Mouse (Mus musculus): Measurements from ENCODE around the gene Stag1. TPM values are rescaled to one million over a fixed set of nuclear protein-coding genes. Genes with fewer than 3 reads are reported as not detected.

The Stag1 gene
- 60.1 and 61.2 TPM in 2 replicates for polyA plus RNA-seq (2016; fragmentation: Nextera tagmentation; extraction: Ambion mirVana)

DNA sequence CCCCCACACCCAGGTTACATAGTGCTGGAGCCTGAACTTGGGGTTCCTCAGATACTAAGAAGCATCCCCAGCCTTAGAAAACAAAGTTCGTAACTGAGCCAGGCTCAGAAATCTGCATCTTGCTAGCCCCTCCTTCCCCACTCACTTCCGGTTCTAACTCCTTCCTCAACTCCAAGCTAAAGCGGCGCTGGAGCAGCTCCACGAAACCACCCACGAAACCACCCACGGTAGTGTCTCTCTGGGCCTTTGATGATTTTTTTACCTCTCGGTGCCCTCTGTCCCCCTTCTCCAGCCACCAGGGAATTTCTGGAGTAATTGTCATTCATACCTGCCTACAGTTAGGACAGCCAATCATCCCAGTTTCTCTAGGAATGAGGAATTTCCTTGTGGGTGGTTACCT lies at the start of gene Stag1:
Stag1 (plus strand) TSS at position 253 of the 400 bp plus-strand sequence.
- H3K4me3 ChIP-seq: no peak within 1 kb of the TSS
- WGBS: 88% methylated on average over 8 of the region's 8 CpGs
- no peaks in the 10 kb centered on the region for H3K36me3 ChIP-seq (replicated peaks)
- no peak within 1 kb of the TSS for H3K27ac ChIP-seq (replicated peaks)
- no peak for DNase-seq (ENCODE audit: low spot score)
- H3K9me3 ChIP-seq: no peaks in the 10 kb centered on the region
- H3K27me3 ChIP-seq (replicated peaks; ENCODE audit: low read depth, poor library complexity, severe bottlenecking): no peaks in the 10 kb centered on the region
- peaks cover 3% of the 10 kb centered on the region; the same call in 1 of the 2 replicates for H3K4me1 ChIP-seq

DNA sequence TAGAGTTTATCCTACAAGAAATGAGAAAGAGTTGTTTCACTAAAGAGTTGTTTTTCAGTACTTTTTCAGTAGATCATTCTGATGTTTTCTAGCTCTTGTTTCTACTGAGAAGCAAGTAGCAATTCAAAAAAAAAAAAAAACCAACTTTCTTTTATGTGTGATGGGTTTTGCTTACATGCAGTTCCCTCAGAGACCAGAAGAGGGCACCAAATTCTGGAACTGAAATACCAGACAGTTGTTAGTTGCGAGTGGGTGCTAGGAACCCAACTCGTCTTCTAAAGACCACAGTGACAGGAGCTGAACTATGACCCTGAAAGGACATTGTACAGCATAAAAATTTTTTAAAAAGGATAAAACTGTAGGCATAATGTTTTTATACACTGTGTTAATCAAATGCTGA lies 49.3 kb upstream of the Stag1 start:
- no peak overlapping the region for H3K4me3 ChIP-seq
- no peak for DNase-seq (ENCODE audit: low spot score)
- H3K36me3 ChIP-seq (replicated peaks): peaks cover 22% of the 10 kb centered on the region
- H3K27ac ChIP-seq (replicated peaks): no peak overlapping the region
- no peaks in the 10 kb centered on the region for H3K27me3 ChIP-seq (replicated peaks; ENCODE audit: low read depth, poor library complexity, severe bottlenecking)
- 84% methylated on average over 2 of the region's 2 CpGs for WGBS
- peaks cover 19% of the 10 kb centered on the region for H3K4me1 ChIP-seq
- peaks cover 8% of the 10 kb centered on the region for H3K9me3 ChIP-seq

DNA sequence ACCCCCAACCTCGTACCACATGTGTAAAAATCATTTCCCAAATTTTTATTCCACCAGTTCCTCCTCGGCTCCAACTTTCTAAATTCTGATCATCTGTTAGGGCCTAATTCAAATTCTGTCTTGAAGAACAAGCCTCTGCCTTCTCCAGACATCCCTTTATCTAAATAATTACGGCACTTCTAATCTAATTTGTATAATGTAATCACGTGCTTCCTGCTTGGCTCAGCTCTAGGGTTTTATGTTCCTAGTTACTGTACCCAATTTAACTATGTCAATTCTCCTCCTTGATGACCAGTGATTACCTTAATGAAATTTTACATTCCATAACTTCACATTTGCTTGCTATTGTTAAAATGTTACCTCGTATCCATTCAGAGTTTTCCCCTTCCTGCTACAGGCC lies 41.9 kb upstream of the Stag1 start:
- DNase-seq (ENCODE audit: low spot score): no peak
- Histone ChIP-seq H3K27me3 (replicated peaks; ENCODE audit: low read depth, poor library complexity, severe bottlenecking) (no peaks in the 10 kb centered on the region), H3K9me3 (no peaks in the 10 kb centered on the region), H3K36me3 (replicated peaks) (peaks cover 11% of the 10 kb centered on the region), H3K4me1 (peaks cover 4% of the 10 kb centered on the region; the same call in 1 of the 2 replicates), H3K27ac (replicated peaks) (no peak overlapping the region), H3K4me3 (no peak overlapping the region)
- 68% methylated on average over 5 of the region's 5 CpGs for whole genome bisulfite sequencing

DNA sequence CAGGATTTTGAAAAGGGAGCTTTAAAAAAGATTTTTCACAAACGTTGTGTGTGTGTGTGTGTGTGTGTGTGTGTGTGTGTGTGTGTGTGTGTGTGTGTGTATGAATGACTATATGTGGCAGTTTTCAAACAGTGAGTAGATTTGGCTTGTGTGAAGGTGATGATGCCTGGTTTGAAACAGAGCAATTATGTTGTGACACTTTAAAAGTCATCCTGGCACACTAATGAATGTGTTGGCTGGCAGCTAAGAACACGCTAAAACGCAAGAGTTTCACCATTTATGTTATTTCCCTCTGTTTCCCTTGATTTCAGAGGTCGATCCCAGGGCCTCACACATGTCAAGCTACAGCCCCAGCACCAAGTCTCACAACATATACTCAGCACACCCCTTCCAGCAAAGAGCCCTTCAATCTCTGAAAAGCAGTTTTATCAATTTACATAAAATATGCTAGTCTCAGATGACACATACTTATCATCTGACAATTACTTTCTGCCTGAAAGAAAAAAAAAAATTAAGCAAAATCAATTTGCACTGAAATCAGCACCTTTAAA lies 39.5 kb upstream of the Stag1 start:
- no peak overlapping the region for H3K4me3 ChIP-seq
- 75% methylated on average over 4 of the region's 4 CpGs for WGBS
- no peak for DNase-seq (ENCODE audit: low spot score)
- H3K4me1 ChIP-seq: peaks cover 4% of the 10 kb centered on the region; the same call in 1 of the 2 replicates
- H3K36me3 ChIP-seq (replicated peaks): peaks cover 2% of the 10 kb centered on the region
- no peak overlapping the region for H3K27ac ChIP-seq (replicated peaks)
- no peaks in the 10 kb centered on the region for H3K9me3 ChIP-seq
- no peaks in the 10 kb centered on the region for H3K27me3 ChIP-seq (replicated peaks; ENCODE audit: low read depth, poor library complexity, severe bottlenecking)

DNA sequence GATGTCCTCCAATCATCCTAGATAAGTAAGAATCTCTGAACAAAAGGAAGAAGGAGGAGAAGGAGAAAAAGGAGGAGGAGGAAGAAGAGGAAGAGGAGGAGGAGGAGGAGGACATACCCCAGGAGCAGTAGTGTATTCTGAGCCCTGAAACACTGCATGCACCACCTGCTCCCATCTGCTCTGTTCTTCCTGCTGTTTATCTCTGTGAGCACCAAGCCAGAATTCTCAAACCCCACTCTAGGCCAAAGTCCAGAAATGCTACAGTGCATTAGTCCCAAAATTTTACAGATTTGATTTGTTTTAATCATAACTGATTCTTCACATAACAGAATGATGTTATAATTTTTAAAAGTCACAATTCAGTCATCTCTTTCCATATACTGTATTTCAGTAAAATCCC lies 38.6 kb upstream of the Stag1 start:
- H3K36me3 ChIP-seq (replicated peaks): no peaks in the 10 kb centered on the region

DNA sequence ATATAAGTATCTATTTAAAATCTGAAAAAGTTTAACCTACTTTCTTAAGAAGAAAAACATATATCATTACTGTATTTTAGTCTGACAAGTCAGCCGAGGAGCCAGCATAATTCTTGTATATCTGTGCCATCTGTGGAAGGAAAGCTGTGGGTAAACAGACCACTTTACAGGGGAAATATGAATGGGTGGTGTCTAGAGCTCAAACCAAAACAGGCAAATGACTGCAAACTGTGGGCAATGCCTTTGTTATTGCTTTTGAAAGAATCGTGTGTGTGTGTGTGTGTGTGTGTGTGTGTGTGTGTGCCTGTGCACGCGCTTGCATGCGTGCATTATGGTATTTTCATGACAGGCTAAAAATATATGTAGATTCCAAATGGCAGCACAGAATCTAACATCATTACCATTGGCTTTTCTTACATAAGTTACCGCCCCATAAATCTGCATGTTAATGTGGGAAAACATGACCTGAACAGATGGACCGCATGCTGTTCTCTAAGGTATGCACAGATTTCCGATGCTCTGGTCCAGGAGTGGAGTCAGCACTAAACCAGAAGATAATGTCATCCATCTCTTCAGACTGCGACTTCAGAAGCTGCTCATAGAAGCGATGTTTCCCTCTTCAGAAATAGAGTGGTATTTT lies 37.2 kb upstream of the Stag1 start:
- DNase-seq (ENCODE audit: low spot score): no peak
- Histone ChIP-seq H3K27ac (replicated peaks) (no peak overlapping the region), H3K4me1 (peaks cover 2% of the 10 kb centered on the region; the same call in 1 of the 2 replicates), H3K4me3 (no peak overlapping the region), H3K9me3 (no peaks in the 10 kb centered on the region), H3K36me3 (replicated peaks) (no peaks in the 10 kb centered on the region), H3K27me3 (replicated peaks; ENCODE audit: low read depth, poor library complexity, severe bottlenecking) (no peaks in the 10 kb centered on the region)
- WGBS: 90% methylated on average over 10 of the region's 10 CpGs

More for the DNA sequence above, 38.6 kb upstream of the Stag1 start:
- peaks cover 4% of the 10 kb centered on the region; the same call in 1 of the 2 replicates for H3K4me1 ChIP-seq
- no peak for DNase-seq (ENCODE audit: low spot score)
- no peak overlapping the region for H3K27ac ChIP-seq (replicated peaks)
- no peaks in the 10 kb centered on the region for H3K27me3 ChIP-seq (replicated peaks; ENCODE audit: low read depth, poor library complexity, severe bottlenecking)
- H3K9me3 ChIP-seq: no peaks in the 10 kb centered on the region
- H3K4me3 ChIP-seq: no peak overlapping the region

DNA sequence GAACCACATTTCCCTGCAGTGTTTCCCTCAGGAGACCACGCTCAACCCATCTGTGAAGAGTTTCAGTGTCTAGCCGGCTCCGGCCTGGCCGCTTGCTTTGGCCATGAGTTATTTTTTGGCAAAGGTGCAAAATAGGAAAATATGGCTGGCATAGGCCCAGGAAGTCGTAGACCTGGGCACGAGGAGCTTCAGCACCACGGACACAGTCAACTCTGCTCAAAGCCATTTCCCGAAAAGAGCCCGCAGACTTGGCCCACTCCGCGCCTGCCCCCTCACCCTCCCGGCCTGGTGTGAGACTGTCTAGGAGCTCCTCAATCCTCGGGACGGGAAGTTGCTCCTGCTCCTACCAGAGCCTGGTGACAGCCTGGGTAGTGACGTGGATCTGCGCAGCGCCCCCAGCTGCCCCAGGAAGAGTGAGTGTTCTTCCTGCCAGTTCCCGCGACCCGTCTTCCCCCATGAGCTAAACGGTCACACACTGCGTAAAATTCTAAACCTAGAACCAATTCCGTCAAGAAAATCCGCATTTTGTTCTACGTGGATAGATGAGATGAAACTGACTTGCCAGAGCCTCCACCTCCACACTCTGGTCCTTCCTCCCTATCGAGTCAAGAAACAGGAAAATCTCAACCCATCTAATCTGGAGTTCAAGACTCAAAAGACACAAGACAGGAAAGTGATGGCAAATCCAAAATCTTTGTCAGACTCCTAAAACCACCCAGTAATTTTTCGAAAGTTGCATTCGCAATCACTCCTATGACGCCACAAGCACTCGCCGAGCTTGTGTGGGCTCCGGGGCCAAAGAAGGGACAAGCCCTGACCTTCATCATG lies 27.6 kb upstream of the Stag1 start:
- peaks cover 17% of the 10 kb centered on the region; the same call in 1 of the 2 replicates for H3K27me3 ChIP-seq (replicated peaks; ENCODE audit: low read depth, poor library complexity, severe bottlenecking)
- WGBS: 9% methylated on average over 32 of the region's 32 CpGs
- DNase-seq (ENCODE audit: low spot score): peak; percentile 63
- no peaks in the 10 kb centered on the region for H3K36me3 ChIP-seq (replicated peaks)
- peak overlapping the region; percentile 83 for H3K27ac ChIP-seq (replicated peaks)
- peak overlapping the region; percentile 76 for H3K4me3 ChIP-seq
- no peaks in the 10 kb centered on the region for H3K9me3 ChIP-seq
- H3K4me1 ChIP-seq: peaks cover 18% of the 10 kb centered on the region

DNA sequence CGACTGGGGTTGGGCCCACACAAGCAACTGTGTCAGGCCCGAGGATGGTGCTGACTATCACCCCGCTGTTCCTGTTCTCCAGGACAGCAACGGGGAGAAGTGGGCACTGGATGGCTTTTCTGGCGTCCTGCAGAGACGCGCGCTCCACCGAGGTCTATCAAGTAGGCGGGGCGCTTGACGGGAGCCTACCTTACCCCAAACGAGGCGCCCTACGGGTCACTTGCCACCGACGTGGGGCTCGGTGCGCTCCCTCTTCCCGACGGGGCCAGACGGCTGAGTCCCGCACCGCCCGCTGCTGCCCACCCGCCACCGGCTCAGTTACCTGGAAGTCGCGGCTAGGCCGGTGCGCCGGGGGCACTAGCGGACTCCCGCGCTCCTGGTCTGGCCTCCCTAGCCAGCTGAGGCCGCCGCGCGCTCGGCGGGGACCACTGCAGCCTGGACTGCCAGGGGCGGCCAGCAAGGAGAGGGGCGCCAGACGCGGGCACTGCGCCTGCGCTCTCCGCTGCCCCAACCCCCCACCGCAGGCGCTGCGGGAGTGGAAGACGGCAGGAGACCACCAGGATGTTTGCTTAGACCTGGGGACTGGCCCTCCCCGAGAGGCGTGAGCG lies 26.9 kb upstream of the Stag1 start, which contains the start of gene Slc35g2:
Slc35g2 (minus strand) TSS at position 465 of the 608 bp plus-strand sequence.
- DNase-seq (ENCODE audit: low spot score): peak; percentile 89
- Histone ChIP-seq H3K4me1 (peaks cover 18% of the 10 kb centered on the region), H3K36me3 (replicated peaks) (no peaks in the 10 kb centered on the region), H3K9me3 (no peaks in the 10 kb centered on the region), H3K27me3 (replicated peaks; ENCODE audit: low read depth, poor library complexity, severe bottlenecking) (peaks cover 17% of the 10 kb centered on the region; the same call in 1 of the 2 replicates), H3K4me3 (peak within 1 kb of the TSS; percentile 76), H3K27ac (replicated peaks) (peak within 1 kb of the TSS; percentile 83)
- under 1% methylated on average over 55 of the region's 55 CpGs for WGBS

DNA sequence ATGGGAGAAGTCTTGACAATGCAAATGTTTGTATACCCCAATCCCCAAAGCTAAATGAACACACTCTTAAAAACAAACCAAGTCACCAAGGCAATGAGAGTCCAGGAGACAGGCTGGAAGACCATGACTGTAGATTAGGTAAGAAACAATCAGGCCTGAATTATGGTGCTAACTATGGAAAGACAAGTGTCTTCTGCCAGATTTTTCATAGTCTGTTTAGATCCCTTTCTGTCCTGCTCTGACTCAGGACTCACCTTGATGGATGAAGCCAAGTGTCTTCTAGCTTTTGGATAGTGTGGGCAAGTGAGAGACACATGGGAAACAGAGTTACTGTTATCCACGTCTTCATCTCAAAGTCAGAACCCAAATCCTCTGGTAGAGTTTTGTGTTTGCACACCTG lies 26.1 kb upstream of the Stag1 start:
- H3K4me1 ChIP-seq: peaks cover 18% of the 10 kb centered on the region
- no peak overlapping the region for H3K27ac ChIP-seq (replicated peaks)
- no peak for DNase-seq (ENCODE audit: low spot score)
- WGBS: 58% methylated on average over 1 of the region's 1 CpGs
- H3K9me3 ChIP-seq: no peaks in the 10 kb centered on the region
- no peaks in the 10 kb centered on the region for H3K36me3 ChIP-seq (replicated peaks)
- peak overlapping the region; percentile 76 for H3K4me3 ChIP-seq
- peaks cover 17% of the 10 kb centered on the region; the same call in 1 of the 2 replicates for H3K27me3 ChIP-seq (replicated peaks; ENCODE audit: low read depth, poor library complexity, severe bottlenecking)

DNA sequence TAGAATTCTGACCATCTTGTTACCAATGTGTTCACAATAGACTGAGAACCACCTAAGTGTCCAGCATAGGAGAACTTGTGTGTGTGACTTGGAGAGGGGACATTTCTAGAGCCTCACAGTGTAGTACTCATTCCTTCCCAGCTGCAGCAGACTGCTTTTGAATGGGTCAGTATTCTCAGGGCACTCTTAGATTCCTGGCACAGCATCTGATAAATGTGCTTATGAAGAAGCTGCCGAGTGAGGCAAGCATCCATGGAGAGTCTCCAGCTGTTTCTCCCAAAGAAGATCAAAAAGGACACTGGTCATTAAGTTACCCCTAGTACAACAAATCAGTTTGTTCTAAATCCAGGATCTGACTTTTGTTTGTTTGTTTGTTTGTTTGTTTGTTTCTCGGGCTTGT lies 24.3 kb upstream of the Stag1 start:
- WGBS: 85% methylated on average over 2 of the region's 2 CpGs
- DNase-seq (ENCODE audit: low spot score): no peak
- Histone ChIP-seq H3K27me3 (replicated peaks; ENCODE audit: low read depth, poor library complexity, severe bottlenecking) (peaks cover 17% of the 10 kb centered on the region; the same call in 1 of the 2 replicates), H3K36me3 (replicated peaks) (no peaks in the 10 kb centered on the region), H3K4me1 (peaks cover 18% of the 10 kb centered on the region), H3K9me3 (no peaks in the 10 kb centered on the region), H3K27ac (replicated peaks) (no peak overlapping the region), H3K4me3 (no peak overlapping the region)

DNA sequence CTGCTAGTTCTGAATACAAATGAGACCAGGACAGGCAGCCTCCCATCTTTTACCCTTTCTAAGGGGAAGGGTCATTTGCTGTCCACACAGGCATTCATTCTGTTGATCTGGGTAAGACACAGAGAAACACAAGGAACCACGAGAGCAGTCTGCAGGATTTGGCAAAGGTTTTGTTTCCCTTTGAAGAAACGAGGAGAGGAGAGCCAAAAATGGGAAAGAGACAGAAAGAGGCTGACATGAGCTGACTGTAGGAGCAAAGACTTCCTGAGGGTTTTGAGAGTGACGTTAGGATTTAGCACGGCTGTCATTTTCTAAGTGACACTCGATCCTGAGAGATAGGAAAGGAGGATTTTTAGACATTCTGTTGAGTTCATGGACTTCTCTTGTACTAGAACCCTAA lies 23.7 kb upstream of the Stag1 start:
- 53% methylated on average over 5 of the region's 5 CpGs for WGBS
- H3K27me3 ChIP-seq (replicated peaks; ENCODE audit: low read depth, poor library complexity, severe bottlenecking): peaks cover 12% of the 10 kb centered on the region; the same call in 1 of the 2 replicates
- peaks cover 18% of the 10 kb centered on the region for H3K4me1 ChIP-seq
- no peak for DNase-seq (ENCODE audit: low spot score)
- no peak overlapping the region for H3K27ac ChIP-seq (replicated peaks)
- no peaks in the 10 kb centered on the region for H3K36me3 ChIP-seq (replicated peaks)
- H3K4me3 ChIP-seq: no peak overlapping the region
- H3K9me3 ChIP-seq: no peaks in the 10 kb centered on the region

DNA sequence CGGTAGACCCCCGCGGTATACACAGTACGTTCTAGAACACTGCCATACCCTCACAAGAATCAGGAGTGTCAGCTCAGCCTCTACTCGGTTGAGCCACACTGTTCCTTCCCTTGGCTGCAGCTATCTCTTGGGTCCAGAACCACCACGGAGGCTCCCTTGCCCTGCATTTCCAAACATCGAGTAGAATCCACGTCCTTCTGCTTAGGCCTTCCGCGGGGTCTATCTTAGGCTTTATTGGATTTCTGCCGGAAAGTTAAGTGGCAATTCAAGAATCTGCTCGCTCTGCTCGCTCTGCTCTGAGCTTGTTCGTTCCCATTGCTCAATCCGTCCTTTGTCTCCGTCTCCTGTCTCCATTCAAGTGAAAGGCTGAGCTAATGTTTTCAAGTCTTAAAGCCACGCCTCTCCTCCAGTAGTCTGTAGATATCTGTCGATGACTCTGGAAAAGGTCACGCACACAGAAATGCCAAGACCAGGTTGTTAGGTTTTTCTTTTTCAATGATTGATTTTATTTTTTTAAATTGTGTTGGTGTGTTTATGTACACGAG lies 17.3 kb upstream of the Stag1 start:
- DNase-seq (ENCODE audit: low spot score): no peak
- Histone ChIP-seq H3K36me3 (replicated peaks) (no peaks in the 10 kb centered on the region), H3K4me1 (peaks cover 21% of the 10 kb centered on the region), H3K4me3 (no peak overlapping the region), H3K27me3 (replicated peaks; ENCODE audit: low read depth, poor library complexity, severe bottlenecking) (0 out of 2 replicates have a peak, but pooled peaks cover 3% of the 10 kb centered on the region), H3K9me3 (no peaks in the 10 kb centered on the region), H3K27ac (replicated peaks) (no peak overlapping the region)
- WGBS: 63% methylated on average over 20 of the region's 20 CpGs

Measured in embryonic facial prominence, embryonic 10.5 days (tissue).